Mouse (Mus musculus) spleen, postnatal 36 days (tissue): Measurements from ENCODE around the gene Entpd8.

ENCODE experiments used
- DNase-seq, 2 experiments: peaks; one replicate each; pipeline ENCODE4 v3.0.0; 2022; ENCODE audit warnings: low spot score in 2 of 2, mixed read lengths in 1 of 2

Gene Entpd8

DNA sequence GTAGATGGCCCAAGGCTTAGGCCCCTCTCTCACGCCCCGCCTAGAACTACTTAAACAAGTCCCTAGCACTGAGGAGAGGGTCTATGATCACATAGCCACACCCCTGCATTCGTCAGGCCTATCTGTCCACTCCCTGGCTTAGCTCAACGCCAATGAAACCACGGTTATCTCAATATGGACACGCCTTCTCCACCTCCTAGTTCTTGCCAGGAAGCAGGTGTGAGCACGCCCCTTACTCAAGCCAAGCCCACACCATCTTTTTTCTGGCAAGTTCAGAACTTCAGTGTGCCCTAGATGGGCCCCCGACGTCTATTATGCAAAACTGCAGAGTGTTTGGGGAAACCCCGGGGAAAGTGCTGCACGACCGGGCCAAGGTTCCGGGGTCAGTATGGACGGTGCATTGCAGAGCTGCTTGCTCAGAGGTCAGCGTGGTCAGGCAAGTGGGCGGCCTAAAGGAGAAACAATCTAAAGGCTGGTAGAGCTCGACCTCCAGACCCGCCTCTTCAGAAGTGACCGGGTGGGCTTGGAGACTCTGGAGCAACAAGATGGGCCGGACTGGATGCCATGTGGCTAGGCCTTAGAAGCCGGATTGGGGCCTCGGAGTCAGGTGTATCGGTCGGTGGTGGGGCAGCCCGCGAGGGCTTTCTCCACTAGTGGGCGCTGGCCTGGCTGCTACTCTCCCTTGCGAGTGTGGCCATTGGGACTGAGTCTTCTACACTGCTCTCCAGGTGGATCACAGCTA is 15.2 kb downstream of the Entpd8 start, which contains the start of gene Noxa1:
TSS of gene Noxa1 (minus strand) at position 41 of the 742 bp plus-strand sequence.
- DNase-seq = no peak

- DNase-seq = no peak
Observed at GRCm38 (mm10) chr2:25098005-25098615, 18.0 kb downstream of the Entpd8 start.

DNA sequence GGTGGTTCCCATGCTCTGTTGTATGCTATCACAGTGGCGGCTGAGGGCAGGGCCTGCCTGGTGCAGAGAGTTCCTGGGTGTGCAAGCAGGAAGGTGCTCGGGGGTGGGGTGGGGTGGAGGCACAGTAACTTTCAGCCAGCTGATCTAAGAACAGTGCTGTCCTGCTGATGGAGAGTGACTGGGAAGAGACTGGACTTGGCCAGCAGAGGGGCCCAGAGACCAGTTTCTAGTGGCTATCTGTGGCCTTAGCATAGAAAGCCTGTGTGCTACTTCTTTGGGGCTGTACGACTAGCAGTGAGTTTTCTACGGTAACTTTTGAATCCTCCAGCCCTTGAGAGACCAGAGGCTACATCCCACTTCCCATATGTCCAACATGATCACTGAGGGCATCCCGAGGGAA is 18.9 kb downstream of the Entpd8 start:
- no peak for DNase-seq

GRCm38 (mm10) chr2:25099703-25100102 is 19.6 kb downstream of the Entpd8 start:
- no peak for DNase-seq

- DNase-seq = no peak
Observed at GRCm38 (mm10) chr2:25104122-25104521, 24.0 kb downstream of the Entpd8 start.

GRCm38 (mm10) chr2:25106045-25106444 is 25.9 kb downstream of the Entpd8 start:
- DNase-seq = no peak

DNA sequence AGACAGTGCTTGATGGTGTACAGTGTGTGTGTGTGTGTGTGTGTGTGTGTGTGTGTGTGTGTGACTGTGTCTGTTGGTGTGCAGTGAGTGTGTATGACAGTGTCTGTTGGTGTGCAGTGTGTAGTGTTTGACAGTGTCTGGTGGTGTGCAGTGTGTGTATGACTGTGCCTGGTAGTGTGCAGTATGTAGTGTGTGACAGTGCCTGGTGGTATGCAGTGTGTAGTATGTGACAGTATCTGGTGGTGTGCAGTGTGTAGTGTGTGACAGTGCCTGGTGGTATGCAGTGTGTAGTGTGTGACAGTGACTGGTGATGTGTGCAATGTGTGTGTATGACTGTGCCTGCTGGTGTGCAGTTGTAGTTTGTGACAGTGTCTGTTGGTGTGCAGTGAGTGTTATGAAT is 29.4 kb downstream of the Entpd8 start:
- no peak for DNase-seq

DNA sequence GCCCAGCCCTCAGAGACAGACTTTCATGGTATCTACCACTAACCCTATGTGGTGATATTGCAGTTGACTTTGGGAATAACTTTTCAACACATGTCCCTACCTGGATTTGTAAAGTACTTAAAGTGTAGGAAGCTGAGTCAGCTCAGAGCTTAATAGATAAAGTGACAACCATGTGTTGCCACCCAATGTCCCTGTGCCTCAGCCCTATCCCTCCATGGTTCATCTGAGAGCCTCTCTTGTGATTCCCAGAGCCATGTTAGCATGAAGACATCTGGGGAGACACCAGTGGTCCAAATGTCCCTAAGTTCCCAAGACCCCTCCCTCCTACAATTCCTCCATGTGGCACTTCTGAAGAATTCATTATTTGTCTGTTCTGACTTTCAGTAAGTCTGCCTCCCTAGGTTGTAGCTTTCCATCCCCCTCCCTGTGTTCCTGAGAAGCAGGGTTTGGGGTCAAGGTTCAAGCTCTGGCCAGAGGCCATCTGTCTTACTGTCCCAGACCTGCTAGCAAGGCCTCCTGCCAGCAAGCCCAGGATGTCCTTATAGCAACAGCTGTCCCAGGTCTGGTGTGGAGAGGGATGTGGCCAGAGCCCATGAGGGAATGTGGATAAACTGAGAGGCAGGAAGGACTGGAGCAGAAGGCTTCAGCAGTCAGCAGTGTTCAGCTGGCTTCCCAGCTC is 30.5 kb downstream of the Entpd8 start:
- no peak for DNase-seq

DNA sequence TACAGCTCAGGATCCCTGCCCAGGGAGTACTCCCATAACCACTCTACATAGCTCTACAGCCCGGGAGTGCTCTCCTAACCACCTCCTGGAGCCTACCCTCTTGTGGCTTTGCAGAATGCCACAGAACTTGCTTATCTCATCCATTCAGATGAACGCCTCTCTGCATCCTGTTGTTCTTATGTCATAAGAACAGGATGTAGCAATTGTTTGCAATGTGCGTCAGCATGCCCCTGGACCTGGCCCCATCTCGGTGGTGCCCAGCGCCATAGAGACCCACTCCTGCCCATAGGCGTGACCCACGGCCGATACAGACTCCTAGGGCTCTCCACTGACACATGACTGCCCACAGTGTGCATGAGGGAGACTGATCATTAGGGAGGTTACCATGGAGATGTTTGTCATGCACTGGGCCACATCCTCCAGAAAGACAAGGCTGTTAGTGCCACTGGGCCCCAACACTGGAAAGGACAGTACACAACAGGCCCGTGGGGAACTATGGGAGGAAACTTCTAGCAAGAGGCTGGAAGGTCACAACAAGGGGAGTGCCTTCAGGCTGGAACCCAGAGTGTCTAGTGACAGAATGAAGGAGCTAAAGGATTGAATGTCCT is 31.2 kb downstream of the Entpd8 start:
- DNase-seq = peak in 1 of 2 experiments; percentile 7

DNA sequence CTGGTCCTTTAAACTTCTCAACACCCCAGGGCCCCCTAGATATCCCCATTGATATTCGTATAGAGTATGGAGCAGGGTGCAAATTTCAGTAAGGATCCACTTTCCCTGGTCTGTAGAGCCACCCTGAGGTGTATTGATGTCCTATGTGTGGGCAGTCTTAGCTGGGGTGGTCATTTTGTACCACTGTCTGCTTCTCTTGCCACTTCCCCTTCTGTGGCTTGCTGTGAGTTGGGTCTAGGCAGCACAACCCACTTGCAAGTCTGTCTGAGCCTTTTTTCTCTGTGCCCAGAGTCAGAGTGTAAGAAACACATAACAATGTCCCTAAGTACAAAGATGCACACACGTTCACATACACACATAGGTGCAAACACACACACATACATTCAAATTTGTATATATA is 34.2 kb downstream of the Entpd8 start:
- DNase-seq = no peak

DNA sequence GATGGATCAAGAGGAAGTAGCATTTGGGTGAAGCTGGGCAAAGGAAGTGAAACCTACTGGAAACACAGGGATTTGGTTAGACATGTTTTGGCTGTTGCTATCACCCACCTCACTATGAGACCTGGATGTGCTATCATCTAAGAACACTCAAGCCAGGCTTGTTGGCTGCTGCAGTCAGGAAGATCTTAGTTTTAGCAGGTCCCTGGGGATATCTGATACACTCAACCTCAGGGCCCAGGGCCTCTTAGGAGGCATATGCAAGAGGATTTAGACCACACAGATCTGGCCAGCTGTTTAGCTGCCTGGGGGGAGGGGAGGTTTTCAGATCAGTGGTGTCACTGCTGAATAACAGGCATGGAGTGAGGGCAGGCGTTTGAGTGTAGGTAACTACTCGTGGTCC is 35.3 kb downstream of the Entpd8 start:
- DNase-seq = no peak

DNA sequence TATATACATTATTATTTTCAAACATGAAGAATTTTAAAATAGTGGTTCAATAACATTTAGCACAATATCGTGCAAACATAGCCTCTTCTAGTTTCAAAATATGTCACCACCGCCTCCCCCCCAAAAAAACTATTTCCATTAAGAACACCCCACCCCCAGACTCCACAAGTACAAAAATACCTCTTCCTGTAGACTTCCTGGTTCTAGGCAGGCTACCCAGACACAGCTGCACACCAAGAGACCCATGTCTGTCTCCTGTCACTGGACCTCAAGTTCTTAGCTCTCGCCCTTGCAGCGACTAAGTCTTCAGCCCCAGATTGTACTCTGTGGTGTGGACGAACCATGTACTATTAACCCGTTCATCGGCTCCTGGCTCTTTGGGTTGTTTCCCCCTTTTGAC is 40.9 kb downstream of the Entpd8 start:
- DNase-seq = no peak

DNA sequence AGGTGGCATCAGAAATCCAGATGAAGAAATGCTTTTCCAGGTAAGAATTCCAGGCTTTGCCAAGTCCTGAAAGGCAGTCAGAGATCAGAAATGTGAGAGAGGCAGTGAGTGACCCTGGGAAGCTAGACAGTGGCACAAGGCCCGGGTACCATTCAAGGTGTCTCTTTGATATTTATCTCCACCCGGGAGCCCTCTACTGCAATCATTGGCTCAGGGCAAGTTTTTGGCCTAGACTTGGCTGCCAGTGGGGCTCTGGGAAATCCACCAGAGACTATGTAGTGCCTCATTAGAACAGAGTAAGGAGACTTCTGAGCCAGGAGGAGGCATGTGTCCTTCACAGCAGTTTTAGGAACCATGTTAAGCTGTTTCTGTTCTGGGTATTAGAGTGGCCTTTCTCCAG is 42.6 kb downstream of the Entpd8 start:
- DNase-seq = no peak

- no peak for DNase-seq
Observed at GRCm38 (mm10) chr2:25123527-25123926, 43.4 kb downstream of the Entpd8 start.

DNA sequence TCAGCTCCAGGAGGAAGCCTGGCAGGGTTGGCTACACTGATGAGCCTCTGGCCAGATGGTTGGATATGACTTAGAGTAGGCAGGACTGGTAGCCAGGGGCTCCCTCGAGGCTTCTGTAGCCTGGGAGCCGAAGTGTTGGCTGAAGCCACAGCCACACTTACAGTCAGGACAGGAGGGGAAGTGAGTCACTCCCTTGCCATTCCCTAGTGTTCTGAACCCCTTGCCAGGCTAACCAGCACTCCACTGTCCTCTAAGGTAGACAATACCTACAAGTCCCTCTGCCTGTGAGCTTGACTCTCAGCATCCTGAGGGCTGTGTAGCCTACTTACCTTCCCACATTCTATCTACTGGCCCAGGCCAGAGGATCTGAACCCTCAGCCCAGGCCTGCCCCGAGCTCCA is 44.3 kb downstream of the Entpd8 start:
- DNase-seq = no peak

GRCm38 (mm10) chr2:25125146-25125545 is 45.0 kb downstream of the Entpd8 start:
- no peak for DNase-seq

GRCm38 (mm10) chr2:25126011-25127010 is 46.2 kb downstream of the Entpd8 start:
- DNase-seq = no peak

DNA sequence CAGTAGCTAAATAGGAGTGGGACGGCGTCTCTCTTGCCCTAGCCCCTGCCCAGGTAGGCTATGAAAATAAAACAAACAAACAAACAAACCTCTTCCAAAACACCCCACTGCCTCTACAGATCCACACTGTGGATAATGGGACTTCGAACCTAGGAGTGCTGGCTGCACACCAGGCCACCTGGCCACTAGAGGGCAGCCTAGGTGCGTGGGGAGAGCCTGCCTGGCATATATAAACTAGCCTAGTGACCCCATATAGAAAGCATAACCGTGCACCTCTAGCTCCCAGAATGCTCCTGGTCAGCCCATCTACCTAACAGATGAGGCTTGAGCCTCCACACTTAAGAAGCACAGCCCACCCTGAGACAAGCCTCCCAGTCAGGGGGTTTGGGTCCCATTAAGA is 47.1 kb downstream of the Entpd8 start:
- peak; percentile 58 to 60 for DNase-seq

DNA sequence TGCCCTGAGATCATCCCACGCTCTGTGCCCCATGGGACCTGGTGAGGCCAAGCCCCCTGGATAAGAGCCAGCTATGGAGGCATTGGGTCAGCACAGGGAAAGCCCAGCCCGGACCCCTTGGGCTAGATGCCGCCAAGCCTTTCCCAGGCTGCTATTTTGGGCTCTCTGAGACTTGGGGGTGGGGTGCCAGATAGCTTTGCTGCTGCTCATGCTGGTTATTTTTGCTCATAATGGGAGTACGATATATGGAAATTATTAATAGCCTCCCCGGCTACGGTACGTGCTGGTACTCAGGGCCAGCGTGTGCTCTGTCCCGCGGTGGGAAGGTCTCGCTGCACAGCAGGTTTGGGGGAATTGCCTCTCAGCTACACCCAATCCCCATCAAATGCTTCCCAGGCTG is 48.0 kb downstream of the Entpd8 start:
- DNase-seq = no peak

GRCm38 (mm10) chr2:25131601-25132000 is 51.5 kb downstream of the Entpd8 start:
- no peak for DNase-seq
